Mouse (Mus musculus): ENCODE data around the gene Car1. TPM values are rescaled to one million over a fixed set of nuclear protein-coding genes. Genes with fewer than 3 reads are reported as not detected.
"Not testable (repeated sequence)": the region's sequence is repeated elsewhere in the genome, so short reads cannot be mapped to it uniquely, and the experiment has no call there.

Car1 gene
- total RNA-seq (2017): 794 and 823 TPM in 2 replicates

- peak; percentile 91 for ATAC-seq (replicated peaks; ENCODE audit: low read depth, poor library complexity, severe bottlenecking)
Observed at GRCm38 (mm10) chr3:14808211-14808610, at the start of gene Car1. Gene Car1, minus strand, starts transcription at chr3:14808368.

GRCm38 (mm10) chr3:14857874-14858273, 49.7 kb upstream of the Car1 start:
- ATAC-seq (replicated peaks; ENCODE audit: low read depth, poor library complexity, severe bottlenecking): no peak

GRCm38 (mm10) chr3:14854446-14854845, 46.3 kb upstream of the Car1 start:
- no peak for ATAC-seq (replicated peaks; ENCODE audit: low read depth, poor library complexity, severe bottlenecking)

- ATAC-seq (replicated peaks; ENCODE audit: low read depth, poor library complexity, severe bottlenecking): no peak
Observed at GRCm38 (mm10) chr3:14853966-14854365, 45.8 kb upstream of the Car1 start.

GRCm38 (mm10) chr3:14848587-14849254, 40.6 kb upstream of the Car1 start:
- ATAC-seq (replicated peaks; ENCODE audit: low read depth, poor library complexity, severe bottlenecking): no peak

- ATAC-seq (replicated peaks; ENCODE audit: low read depth, poor library complexity, severe bottlenecking): no peak
Observed at GRCm38 (mm10) chr3:14839466-14840118, 31.4 kb upstream of the Car1 start.

GRCm38 (mm10) chr3:14838936-14839335, 30.8 kb upstream of the Car1 start:
- ATAC-seq (replicated peaks; ENCODE audit: low read depth, poor library complexity, severe bottlenecking): no peak

- ATAC-seq (replicated peaks; ENCODE audit: low read depth, poor library complexity, severe bottlenecking): no peak; the same call in 1 of the 2 replicates
Observed at GRCm38 (mm10) chr3:14832766-14833165, 24.6 kb upstream of the Car1 start.

- ATAC-seq (replicated peaks; ENCODE audit: low read depth, poor library complexity, severe bottlenecking): no peak
Observed at GRCm38 (mm10) chr3:14831219-14831835, 23.2 kb upstream of the Car1 start.

GRCm38 (mm10) chr3:14828896-14829295, 20.7 kb upstream of the Car1 start:
- no peak for ATAC-seq (replicated peaks; ENCODE audit: low read depth, poor library complexity, severe bottlenecking)

- no peak for ATAC-seq (replicated peaks; ENCODE audit: low read depth, poor library complexity, severe bottlenecking)
Observed at GRCm38 (mm10) chr3:14819844-14820504, 11.8 kb upstream of the Car1 start.

- ATAC-seq (replicated peaks; ENCODE audit: low read depth, poor library complexity, severe bottlenecking): not testable (repeated sequence)
Observed at GRCm38 (mm10) chr3:14815396-14815795, 7.2 kb upstream of the Car1 start.

GRCm38 (mm10) chr3:14806702-14807101, 1.5 kb downstream of the Car1 start:
- ATAC-seq (replicated peaks; ENCODE audit: low read depth, poor library complexity, severe bottlenecking): no peak

- ATAC-seq (replicated peaks; ENCODE audit: low read depth, poor library complexity, severe bottlenecking): no peak
Observed at GRCm38 (mm10) chr3:14805962-14806361, 2.2 kb downstream of the Car1 start.

GRCm38 (mm10) chr3:14804906-14805305, 3.3 kb downstream of the Car1 start:
- no peak for ATAC-seq (replicated peaks; ENCODE audit: low read depth, poor library complexity, severe bottlenecking)

- no peak for ATAC-seq (replicated peaks; ENCODE audit: low read depth, poor library complexity, severe bottlenecking)
Observed at GRCm38 (mm10) chr3:14797069-14797468, 11.1 kb downstream of the Car1 start.

GRCm38 (mm10) chr3:14795292-14796020, 12.7 kb downstream of the Car1 start:
- ATAC-seq (replicated peaks; ENCODE audit: low read depth, poor library complexity, severe bottlenecking): no peak

GRCm38 (mm10) chr3:14792032-14792431, 16.1 kb downstream of the Car1 start:
- no peak for ATAC-seq (replicated peaks; ENCODE audit: low read depth, poor library complexity, severe bottlenecking)

GRCm38 (mm10) chr3:14787607-14788006, 20.6 kb downstream of the Car1 start:
- ATAC-seq (replicated peaks; ENCODE audit: low read depth, poor library complexity, severe bottlenecking): no peak

- no peak for ATAC-seq (replicated peaks; ENCODE audit: low read depth, poor library complexity, severe bottlenecking)
Observed at GRCm38 (mm10) chr3:14787136-14787535, 21.0 kb downstream of the Car1 start.

Measured in common myeloid progenitor, adult 5-6 weeks (primary cell).